Mouse (Mus musculus) stomach, embryonic 16.5 days (tissue): ENCODE results near the gene Samhd1. TPM values are rescaled to one million over a fixed set of nuclear protein-coding genes. Genes with fewer than 3 reads are reported as not detected.
"Not testable (repeated sequence)": the region's sequence is repeated elsewhere in the genome, so short reads cannot be mapped to it uniquely, and the experiment has no call there.

Experiments used
- ATAC-seq: fragments of 200-750 bp; cut with Nextera tagmentation; 2 replicates; pipeline ENCODE4 v1.8.0; 2017; ENCODE audit warnings: moderate number of reproducible peaks, moderate TSS enrichment; ENCODE audit not compliant: insufficient read depth, low FRiP score
- H3K27ac ChIP-seq: fragments of 300-500 bp; sonication (generic); 2 replicates; pipeline ENCODE4 v1.5.1; 2014; ENCODE audit warnings: low read length
- H3K27me3 ChIP-seq: fragments of 300-500 bp; sonication (generic); 2 replicates; pipeline ENCODE4 v1.6.1; 2014; ENCODE audit warnings: low read length, control low read depth, mixed read lengths; ENCODE audit not compliant: control insufficient read depth, insufficient read depth
- H3K36me3 ChIP-seq: fragments of 300-500 bp; sonication (generic); 2 replicates; pipeline ENCODE4 v1.6.1; 2014; ENCODE audit warnings: low read length; ENCODE audit not compliant: control insufficient read depth, insufficient read depth
- H3K4me1 ChIP-seq: fragments of 300-500 bp; sonication (generic); 2 replicates; pipeline ENCODE4 v1.6.1; 2014; ENCODE audit warnings: low read length, control low read depth, mixed read lengths; ENCODE audit not compliant: control insufficient read depth, insufficient read depth
- H3K4me2 ChIP-seq: fragments of 300-500 bp; sonication (generic); 2 replicates; pipeline ENCODE4 v1.6.1; 2014; ENCODE audit warnings: low read depth, low read length, mixed read lengths
- H3K4me3 ChIP-seq: fragments of 300-500 bp; sonication (generic); replicated peaks from 2 replicates; pipeline ENCODE4 v1.5.1; 2014; ENCODE audit warnings: mild to moderate bottlenecking, low read length
- H3K9ac ChIP-seq: fragments of 300-500 bp; sonication (generic); 2 replicates; pipeline ENCODE4 v1.6.1; 2014; ENCODE audit warnings: low read length
- H3K9me3 ChIP-seq: fragments of 300-500 bp; sonication (generic); replicated peaks from 2 replicates; pipeline ENCODE4 v1.6.1; 2016; ENCODE audit warnings: low read length, control low read depth; ENCODE audit not compliant: control insufficient read depth
- WGBS: fragments of 180-500 bp; shearing (Covaris S2); extraction: QIAGEN DNeasy Blood & Tissue Kit; methylation state at CpG from one replicate; pipeline ENCODE4 v1.1.7; 2014; 5-methylcytosine and 5-hydroxymethylcytosine counted together
- polyA plus RNA-seq: library from polyadenylated mRNA; unstranded; fragments of >200 nt; fragmentation: Nextera tagmentation; extraction: Ambion mirVana; gene quantifications from 2 replicates; pipeline ENCODE4 v1.2.1, GENCODE M21; 2015

Gene Samhd1
- polyA plus RNA-seq, 1 experiment from 2014 or later = 29.1 TPM

- H3K4me3 ChIP-seq, ATAC-seq, H3K36me3 ChIP-seq, H3K9me3 ChIP-seq, H3K4me2 ChIP-seq, H3K9ac ChIP-seq, H3K27ac ChIP-seq, H3K4me1 ChIP-seq, H3K27me3 ChIP-seq: not testable (repeated sequence)
Measured at GRCm38 (mm10) chr2:157165312-157166224, 30.5 kb upstream of the Samhd1 start.

GRCm38 (mm10) chr2:157164101-157164500, 29.0 kb upstream of the Samhd1 start:
- Histone ChIP-seq H3K4me3 (no peak overlapping the region), H3K4me1 (no peaks in the 10 kb centered on the region), H3K27ac (no peak overlapping the region), H3K9me3 (no peaks in the 10 kb centered on the region), H3K36me3 (peaks cover 10% of the 10 kb centered on the region; the same call in 1 of the 2 replicates), H3K9ac (no peak overlapping the region), H3K27me3 (no peaks in the 10 kb centered on the region), H3K4me2 (no peak overlapping the region)
- 97% methylated on average over 2 of the region's 2 CpGs for WGBS
- no peak for ATAC-seq

- H3K27ac ChIP-seq = no peak overlapping the region
- H3K4me2 ChIP-seq = no peak overlapping the region
- no peak overlapping the region for H3K4me3 ChIP-seq
- WGBS = 89% methylated on average over 1 of the region's 1 CpGs
- no peak overlapping the region for H3K9ac ChIP-seq
- H3K9me3 ChIP-seq = no peaks in the 10 kb centered on the region
- H3K36me3 ChIP-seq = peaks cover 12% of the 10 kb centered on the region; the same call in 1 of the 2 replicates
- no peak for ATAC-seq
- H3K27me3 ChIP-seq = no peaks in the 10 kb centered on the region
- H3K4me1 ChIP-seq = no peaks in the 10 kb centered on the region
Measured at GRCm38 (mm10) chr2:157156079-157156478, 21.0 kb upstream of the Samhd1 start.

GRCm38 (mm10) chr2:157153235-157153634, 18.2 kb upstream of the Samhd1 start:
- 0 out of 2 replicates have a peak, but pooled peaks cover 6% of the 10 kb centered on the region for H3K36me3 ChIP-seq
- no peaks in the 10 kb centered on the region for H3K27me3 ChIP-seq
- WGBS = 85% methylated on average over 2 of the region's 2 CpGs
- no peak overlapping the region for H3K9ac ChIP-seq
- H3K4me1 ChIP-seq = no peaks in the 10 kb centered on the region
- H3K4me2 ChIP-seq = no peak overlapping the region
- H3K27ac ChIP-seq = no peak overlapping the region
- no peak overlapping the region for H3K4me3 ChIP-seq
- no peaks in the 10 kb centered on the region for H3K9me3 ChIP-seq
- no peak for ATAC-seq

- ATAC-seq = no peak
- Histone ChIP-seq H3K9ac (no peak overlapping the region), H3K4me1 (no peaks in the 10 kb centered on the region), H3K9me3 (no peaks in the 10 kb centered on the region), H3K27me3 (no peaks in the 10 kb centered on the region), H3K27ac (no peak overlapping the region), H3K36me3 (0 out of 2 replicates have a peak, but pooled peaks cover 6% of the 10 kb centered on the region), H3K4me3 (no peak overlapping the region), H3K4me2 (no peak overlapping the region)
- WGBS = 93% methylated on average over 5 of the region's 5 CpGs
Measured at GRCm38 (mm10) chr2:157148417-157148816, 13.4 kb upstream of the Samhd1 start.

- no peak overlapping the region for H3K27ac ChIP-seq
- 75% methylated on average over 9 of the region's 9 CpGs for WGBS
- 0 out of 2 replicates have a peak, but pooled peaks cover 6% of the 10 kb centered on the region for H3K36me3 ChIP-seq
Measured at GRCm38 (mm10) chr2:157147397-157148020, 12.4 kb upstream of the Samhd1 start.

GRCm38 (mm10) chr2:157145173-157145572, 10.1 kb upstream of the Samhd1 start:
- no peaks in the 10 kb centered on the region for H3K27me3 ChIP-seq
- no peak overlapping the region for H3K4me2 ChIP-seq
- H3K9ac ChIP-seq = no peak overlapping the region
- H3K36me3 ChIP-seq = 0 out of 2 replicates have a peak, but pooled peaks cover 6% of the 10 kb centered on the region
- 45% methylated on average over 1 of the region's 1 CpGs for WGBS
- no peak for ATAC-seq
- no peaks in the 10 kb centered on the region for H3K4me1 ChIP-seq
- no peaks in the 10 kb centered on the region for H3K9me3 ChIP-seq
- H3K4me3 ChIP-seq = no peak overlapping the region
- H3K27ac ChIP-seq = no peak overlapping the region

More at GRCm38 (mm10) chr2:157147397-157148020, 12.4 kb upstream of the Samhd1 start:
- Histone ChIP-seq H3K9me3 (no peaks in the 10 kb centered on the region), H3K27me3 (no peaks in the 10 kb centered on the region), H3K9ac (no peak overlapping the region), H3K4me2 (no peak overlapping the region), H3K4me1 (no peaks in the 10 kb centered on the region), H3K4me3 (no peak overlapping the region)
- ATAC-seq = no peak

- WGBS = 85% methylated on average over 5 of the region's 5 CpGs
- Histone ChIP-seq H3K4me1 (no peaks in the 10 kb centered on the region), H3K9me3 (no peaks in the 10 kb centered on the region)
Measured at GRCm38 (mm10) chr2:157144132-157144531, 9.1 kb upstream of the Samhd1 start.

GRCm38 (mm10) chr2:157141962-157142361, 6.9 kb upstream of the Samhd1 start:
- Histone ChIP-seq H3K4me2 (no peak overlapping the region), H3K4me3 (no peak overlapping the region), H3K36me3 (no peaks in the 10 kb centered on the region), H3K27me3 (no peaks in the 10 kb centered on the region), H3K9ac (no peak overlapping the region), H3K9me3 (no peaks in the 10 kb centered on the region), H3K4me1 (no peaks in the 10 kb centered on the region), H3K27ac (no peak overlapping the region)
- ATAC-seq = no peak
- WGBS = 80% methylated on average over 4 of the region's 4 CpGs

More at GRCm38 (mm10) chr2:157144132-157144531, 9.1 kb upstream of the Samhd1 start:
- Histone ChIP-seq H3K4me3 (no peak overlapping the region), H3K9ac (no peak overlapping the region), H3K4me2 (no peak overlapping the region), H3K27ac (no peak overlapping the region), H3K36me3 (no peaks in the 10 kb centered on the region), H3K27me3 (no peaks in the 10 kb centered on the region)
- ATAC-seq = no peak
